Mouse (Mus musculus) NIH3T3 (cell line): ENCODE results near the gene Gm45021.
"Not testable (repeated sequence)": the region's sequence is repeated elsewhere in the genome, so short reads cannot be mapped to it uniquely, and the experiment has no call there.

ENCODE experiments used
- DNase-seq: peaks from one replicate; pipeline ENCODE4 v3.0.0-alpha.2; 2012; ENCODE audit warnings: low read depth

Gm45021 gene

GRCm38 (mm10) chr6:48613464-48613863 is 24.1 kb downstream of the Gm45021 start:
- DNase-seq = no peak

- DNase-seq = no peak
Observed at GRCm38 (mm10) chr6:48614756-48615155, 25.3 kb downstream of the Gm45021 start.

GRCm38 (mm10) chr6:48620031-48620430 is 30.6 kb downstream of the Gm45021 start:
- DNase-seq = no peak

- DNase-seq = not testable (repeated sequence)
Observed at GRCm38 (mm10) chr6:48622186-48622843, 32.9 kb downstream of the Gm45021 start.

- no peak for DNase-seq
Observed at GRCm38 (mm10) chr6:48623460-48623859, 34.0 kb downstream of the Gm45021 start.

GRCm38 (mm10) chr6:48626464-48626863 is 37.1 kb downstream of the Gm45021 start, which contains the start of gene AI854703:
AI854703 (plus strand) TSS chr6:48626764.
- no peak for DNase-seq

- DNase-seq = no peak
Observed at GRCm38 (mm10) chr6:48626984-48627383, 37.6 kb downstream of the Gm45021 start.

- DNase-seq = no peak
Observed at GRCm38 (mm10) chr6:48627511-48627924, 38.1 kb downstream of the Gm45021 start.

GRCm38 (mm10) chr6:48628377-48628776 is 39.0 kb downstream of the Gm45021 start:
- no peak for DNase-seq

GRCm38 (mm10) chr6:48628808-48629660 is 39.6 kb downstream of the Gm45021 start:
- no peak for DNase-seq

GRCm38 (mm10) chr6:48629661-48630034 is 40.2 kb downstream of the Gm45021 start:
- no peak for DNase-seq

GRCm38 (mm10) chr6:48630831-48631230 is 41.4 kb downstream of the Gm45021 start:
- DNase-seq = no peak

- no peak for DNase-seq
Observed at GRCm38 (mm10) chr6:48635105-48635504, 45.7 kb downstream of the Gm45021 start.

GRCm38 (mm10) chr6:48636515-48636914 is 47.1 kb downstream of the Gm45021 start:
- DNase-seq = no peak

GRCm38 (mm10) chr6:48637811-48638500 is 48.5 kb downstream of the Gm45021 start:
- no peak for DNase-seq

GRCm38 (mm10) chr6:48638553-48638952 is 49.1 kb downstream of the Gm45021 start:
- DNase-seq = no peak

GRCm38 (mm10) chr6:48641391-48641790 is 52.0 kb downstream of the Gm45021 start:
- no peak for DNase-seq

- peak; percentile 90 for DNase-seq
Observed at GRCm38 (mm10) chr6:48642764-48643292, 53.4 kb downstream of the Gm45021 start.

GRCm38 (mm10) chr6:48645660-48646308 is 56.4 kb downstream of the Gm45021 start:
- peak; percentile 82 for DNase-seq

GRCm38 (mm10) chr6:48646309-48646690 is 56.9 kb downstream of the Gm45021 start:
- no peak for DNase-seq

- DNase-seq = no peak
Observed at GRCm38 (mm10) chr6:48646995-48647394, 57.6 kb downstream of the Gm45021 start, which contains the start of gene Gimap8. Gimap8 (plus strand) TSS chr6:48647234.

GRCm38 (mm10) chr6:48647611-48648010 is 58.2 kb downstream of the Gm45021 start:
- no peak for DNase-seq
